Comparison of ENCODE assay signal across 24 mouse cellular contexts in the genomic region with DNA sequence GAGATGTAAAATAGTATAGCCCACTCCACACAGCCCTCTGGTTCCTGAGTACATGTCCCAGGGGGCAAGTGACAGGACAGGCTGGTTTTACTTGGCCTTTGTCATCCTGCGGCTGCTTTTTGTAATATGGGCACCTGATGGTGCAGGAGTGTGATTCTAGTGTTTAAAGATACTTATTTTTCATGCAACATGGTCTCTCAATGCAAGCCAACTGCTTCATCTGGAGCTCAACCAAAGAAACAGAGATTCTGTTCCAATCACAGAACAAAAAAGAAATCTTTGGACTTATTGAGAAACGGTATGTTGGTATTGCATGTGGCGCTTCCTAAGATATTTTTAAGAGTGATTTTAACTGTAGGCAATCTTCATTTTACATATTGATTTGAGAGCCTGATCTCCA.
DNase-seq lines count a peak whose midpoint lies in the region; ATAC-seq lines count a peak whose summit lies in the region.
"Had no signal": no experiment of that assay in that cellular context is flagged by ENCODE, and none has a peak within 500 bp of the region (broad histone marks: within the 10 kb centered on the region; RNA-seq: fewer than 3 reads in every experiment).

No protein-coding gene starts in this region.

- ATAC-seq in forebrain, embryonic 16.5 days: no peak
- ATAC-seq in frontal cortex, adult (ENCODE audit: low TSS enrichment): peak; percentile 62; the same call in 1 of the 2 replicates
- ATAC-seq: activated CD4-positive, CD25-positive, alpha-beta regulatory T cell, adult 4 months; CD4-positive, CD25-positive, alpha-beta regulatory T cell, adult 4 months; forebrain, embryonic 13.5 days; forebrain, embryonic 15.5 days; Patski had no signal

- H3K4me1 ChIP-seq in forebrain, embryonic 16.5 days (replicated peaks; ENCODE audit: control insufficient read depth, insufficient read depth, low read length): no peaks in the 10 kb centered on the region
- H3K4me1 ChIP-seq in forebrain, embryonic 10.5 days: peaks cover 3% of the 10 kb centered on the region; the same call in 1 of the 2 replicates
- H3K4me1 ChIP-seq: embryonic facial prominence, embryonic 10.5 days; embryonic facial prominence, embryonic 12.5 days; forebrain, embryonic 15.5 days had no signal

- H3K4me3 ChIP-seq in forebrain, embryonic 16.5 days (replicated peaks; ENCODE audit: low read length): no peak overlapping the region
- H3K4me3 ChIP-seq in forebrain, embryonic 10.5 days: no peak overlapping the region
- H3K4me3 ChIP-seq: embryonic facial prominence, embryonic 10.5 days; embryonic facial prominence, embryonic 12.5 days; forebrain, embryonic 13.5 days; forebrain, embryonic 15.5 days had no signal

- H3K4me2 ChIP-seq in forebrain, embryonic 16.5 days (ENCODE audit: low read length): no peak overlapping the region
- H3K4me2 ChIP-seq: embryonic facial prominence, embryonic 12.5 days; forebrain, embryonic 13.5 days; forebrain, embryonic 15.5 days had no signal

- H3K9me3 ChIP-seq in forebrain, embryonic 16.5 days (ENCODE audit: control insufficient read depth, low read length): no peaks in the 10 kb centered on the region
- no peaks in the 10 kb centered on the region for H3K9me3 ChIP-seq in forebrain, embryonic 10.5 days
- H3K9me3 ChIP-seq: embryonic facial prominence, embryonic 10.5 days; embryonic facial prominence, embryonic 12.5 days; forebrain, embryonic 13.5 days; forebrain, embryonic 15.5 days; G1E had no signal

- H3K36me3 ChIP-seq in forebrain, embryonic 16.5 days (ENCODE audit: control insufficient read depth, insufficient read depth): no peaks in the 10 kb centered on the region
- no peaks in the 10 kb centered on the region for H3K36me3 ChIP-seq in forebrain, embryonic 10.5 days (replicated peaks)
- H3K36me3 ChIP-seq: embryonic facial prominence, embryonic 10.5 days; embryonic facial prominence, embryonic 12.5 days; forebrain, embryonic 15.5 days; G1E had no signal

- no peaks in the 10 kb centered on the region for H3K27me3 ChIP-seq in forebrain, embryonic 16.5 days (replicated peaks; ENCODE audit: control insufficient read depth, insufficient read depth, low read length)
- no peaks in the 10 kb centered on the region for H3K27me3 ChIP-seq in forebrain, embryonic 10.5 days (ENCODE audit: poor library complexity, severe bottlenecking)
- H3K27me3 ChIP-seq: CH12.LX; embryonic facial prominence, embryonic 12.5 days; forebrain, embryonic 13.5 days; forebrain, embryonic 15.5 days; Patski had no signal

- no peak overlapping the region for H3K9ac ChIP-seq in forebrain, embryonic 16.5 days (replicated peaks; ENCODE audit: low read depth, low read length)
- H3K9ac ChIP-seq: embryonic facial prominence, embryonic 12.5 days; forebrain, embryonic 13.5 days; forebrain, embryonic 15.5 days had no signal

- DNase-seq in forebrain, embryonic 10.5 days (ENCODE audit: extremely low spot score, low spot score): no peak
- DNase-seq in frontal cortex, postnatal 14 days (ENCODE audit: low spot score in 2 of 2): no peak
- peak; percentile 34 for DNase-seq in layer of hippocampus, adult 9-11 months
- DNase-seq in layer of hippocampus, postnatal 25 days (ENCODE audit: extremely low spot score in 1 of 2, low spot score in 1 of 2): no peak
- DNase-seq: adrenal gland, adult 8-10 months; adrenal gland, postnatal 14 days; adrenal gland, postnatal 36 days; B cell, adult 2 months; cerebellum, adult 11-12 months; cerebellum, adult 2 months; cerebellum, adult 9-10 months; cerebellum, postnatal 10 days; cerebellum, postnatal 25 days had no signal

- 0 out of 2 replicates have a peak overlapping the region, but pooled peaks have one; percentile 50 for H3K27ac ChIP-seq in forebrain, embryonic 16.5 days (ENCODE audit: low read length)
- no peak overlapping the region for H3K27ac ChIP-seq in forebrain, embryonic 10.5 days
- H3K27ac ChIP-seq: embryonic facial prominence, embryonic 10.5 days; embryonic facial prominence, embryonic 12.5 days; forebrain, embryonic 13.5 days; forebrain, embryonic 15.5 days had no signal

- WGBS in forebrain, embryonic 16.5 days: 81% methylated on average over 3 of the region's 3 CpGs
- WGBS in forebrain, embryonic 10.5 days: 92% methylated on average over 3 of the region's 3 CpGs
